Comparison of ENCODE assay signal across 9 mouse cellular contexts in genomic region chr7:126963548-126964286, GRCm38 (mm10). TPM values are rescaled to one million over a fixed set of nuclear protein-coding genes. Genes with fewer than 3 reads are reported as not detected.
A peak's percentile ranks its signal among the peaks of the same experiment; 100 is the strongest.
DNase-seq lines count a peak whose midpoint lies in the region; ATAC-seq lines count a peak whose summit lies in the region.
"Had no signal": no experiment of that assay in that cellular context is flagged by ENCODE, and none has a peak within 500 bp of the region (broad histone marks: within the 10 kb centered on the region; RNA-seq: fewer than 3 reads in every experiment).

No protein-coding gene starts in this region.

- no peak overlapping the region for H3K27ac ChIP-seq in midbrain, embryonic 11.5 days (ENCODE audit: low read depth, low read length)
- H3K27ac ChIP-seq in midbrain, embryonic 15.5 days = no peak overlapping the region
- no peak overlapping the region for H3K27ac ChIP-seq in embryonic facial prominence, embryonic 14.5 days (replicated peaks; ENCODE audit: low read depth, low read length)
- no peak overlapping the region for H3K27ac ChIP-seq in neural tube, embryonic 13.5 days (replicated peaks)

- peaks cover 6% of the 10 kb centered on the region for H3K27me3 ChIP-seq in midbrain, embryonic 11.5 days (ENCODE audit: control insufficient read depth, insufficient read depth, low read length)
- H3K27me3 ChIP-seq in midbrain, embryonic 15.5 days (replicated peaks) = peaks cover 10% of the 10 kb centered on the region
- H3K27me3 ChIP-seq in embryonic facial prominence, embryonic 14.5 days (replicated peaks; ENCODE audit: control insufficient read depth, insufficient read depth, low read length) = peaks cover 13% of the 10 kb centered on the region; the same call in 1 of the 2 replicates
- H3K27me3 ChIP-seq in neural tube, embryonic 13.5 days = peaks cover 39% of the 10 kb centered on the region

- H3K4me3 ChIP-seq in midbrain, embryonic 11.5 days (ENCODE audit: low read depth, low read length) = no peak overlapping the region
- no peak overlapping the region for H3K4me3 ChIP-seq in midbrain, embryonic 15.5 days
- H3K4me3 ChIP-seq in embryonic facial prominence, embryonic 14.5 days (ENCODE audit: low read depth, low read length) = no peak overlapping the region
- H3K4me3 ChIP-seq in neural tube, embryonic 13.5 days = no peak overlapping the region

- no peak overlapping the region for H3K9ac ChIP-seq in midbrain, embryonic 11.5 days (ENCODE audit: low read length)
- no peak overlapping the region for H3K9ac ChIP-seq in midbrain, embryonic 15.5 days
- no peak overlapping the region for H3K9ac ChIP-seq in embryonic facial prominence, embryonic 14.5 days (ENCODE audit: low read depth, low read length)
- H3K9ac ChIP-seq in neural tube, embryonic 13.5 days = peak overlapping the region; percentile 12; the same call in 1 of the 2 replicates

- 0 out of 2 replicates have a peak overlapping the region, but pooled peaks have one; percentile 2 for H3K4me2 ChIP-seq in midbrain, embryonic 11.5 days
- no peak overlapping the region for H3K4me2 ChIP-seq in midbrain, embryonic 15.5 days
- peak overlapping the region; percentile 11; the same call in 1 of the 2 replicates for H3K4me2 ChIP-seq in embryonic facial prominence, embryonic 14.5 days (ENCODE audit: low read depth, low read length)
- H3K4me2 ChIP-seq in neural tube, embryonic 13.5 days = no peak overlapping the region

- H3K9me3 ChIP-seq in midbrain, embryonic 11.5 days (ENCODE audit: control insufficient read depth, low read length) = no peaks in the 10 kb centered on the region
- no peaks in the 10 kb centered on the region for H3K9me3 ChIP-seq in midbrain, embryonic 15.5 days
- H3K9me3 ChIP-seq in embryonic facial prominence, embryonic 14.5 days (ENCODE audit: control insufficient read depth, low read length) = no peaks in the 10 kb centered on the region
- no peaks in the 10 kb centered on the region for H3K9me3 ChIP-seq in neural tube, embryonic 13.5 days

- ATAC-seq in midbrain, embryonic 11.5 days (ENCODE audit: low FRiP score) = no peak
- ATAC-seq in midbrain, embryonic 15.5 days (replicated peaks) = no peak
- ATAC-seq in embryonic facial prominence, embryonic 14.5 days (ENCODE audit: low read depth) = peak; percentile 60; the same call in 1 of the 2 replicates
- ATAC-seq in neural tube, embryonic 13.5 days (ENCODE audit: low read depth) = no peak

- no peaks in the 10 kb centered on the region for H3K36me3 ChIP-seq in midbrain, embryonic 11.5 days (ENCODE audit: control insufficient read depth, insufficient read depth, low read length)
- H3K36me3 ChIP-seq in midbrain, embryonic 15.5 days (replicated peaks) = peaks cover 57% of the 10 kb centered on the region
- H3K36me3 ChIP-seq in embryonic facial prominence, embryonic 14.5 days (ENCODE audit: control insufficient read depth, insufficient read depth, low read length) = no peaks in the 10 kb centered on the region
- peaks cover 92% of the 10 kb centered on the region for H3K36me3 ChIP-seq in neural tube, embryonic 13.5 days

- no peaks in the 10 kb centered on the region for H3K4me1 ChIP-seq in midbrain, embryonic 11.5 days (ENCODE audit: control insufficient read depth, insufficient read depth, low read length)
- no peaks in the 10 kb centered on the region for H3K4me1 ChIP-seq in midbrain, embryonic 15.5 days
- no peaks in the 10 kb centered on the region for H3K4me1 ChIP-seq in embryonic facial prominence, embryonic 14.5 days (ENCODE audit: control insufficient read depth, insufficient read depth, low read length)
- H3K4me1 ChIP-seq in neural tube, embryonic 13.5 days (replicated peaks) = no peaks in the 10 kb centered on the region

- no peak for DNase-seq in midbrain, embryonic 11.5 days (ENCODE audit: low spot score, missing footprints)
- peak; percentile 67 for DNase-seq in ZHBTc4 (ENCODE audit: low read depth, low spot score)
- peak; percentile 34 for DNase-seq in embryonic facial prominence, embryonic 14.5 days (ENCODE audit: low spot score)
- peak; percentile 75 to 80 for DNase-seq in kidney, postnatal 25 days
- no peak for DNase-seq in right cerebral cortex, postnatal 14 days
- DNase-seq in layer of hippocampus, postnatal 14 days (ENCODE audit: low spot score in 2 of 2) = no peak

- 26% methylated on average over 19 of the region's 19 CpGs for WGBS in midbrain, embryonic 11.5 days
- 29% methylated on average over 19 of the region's 19 CpGs for WGBS in midbrain, embryonic 15.5 days
- 27% methylated on average over 19 of the region's 19 CpGs for WGBS in embryonic facial prominence, embryonic 14.5 days
- 25% methylated on average over 19 of the region's 19 CpGs for WGBS in neural tube, embryonic 13.5 days

RNA-seq across cellular contexts. Expression of gene Cdipt, which starts 12.0 kb away (rescaled TPM):
- 66.4 and 67.4 TPM in 2 replicates for polyA plus RNA-seq in midbrain, embryonic 11.5 days (2014; fragmentation: Nextera tagmentation; extraction: Ambion mirVana)
- polyA plus RNA-seq in midbrain, embryonic 15.5 days (2015; fragmentation: Nextera tagmentation; extraction: Ambion mirVana) = 136 and 150 TPM in 2 replicates
- 88.0 and 98.2 TPM in 2 replicates for polyA plus RNA-seq in embryonic facial prominence, embryonic 14.5 days (2014; fragmentation: Nextera tagmentation; extraction: Ambion mirVana)
- 121 and 124 TPM in 2 replicates for polyA plus RNA-seq in neural tube, embryonic 13.5 days (2015; fragmentation: Nextera tagmentation; extraction: Ambion mirVana)
- 100 to 1,000 TPM; 159 to 165 TPM for total RNA-seq in layer of hippocampus, postnatal 14 days (2021)

RNA-seq across cellular contexts. Expression of gene Cdiptos, which starts 12.2 kb away (rescaled TPM):
- polyA plus RNA-seq in midbrain, embryonic 11.5 days (2014; fragmentation: Nextera tagmentation; extraction: Ambion mirVana) = 1.3 and 1.4 TPM in 2 replicates
- 1.1 and 1.5 TPM in 2 replicates for polyA plus RNA-seq in midbrain, embryonic 15.5 days (2015; fragmentation: Nextera tagmentation; extraction: Ambion mirVana)
- 1.3 and 1.8 TPM in 2 replicates for polyA plus RNA-seq in embryonic facial prominence, embryonic 14.5 days (2014; fragmentation: Nextera tagmentation; extraction: Ambion mirVana)
- polyA plus RNA-seq in neural tube, embryonic 13.5 days (2015; fragmentation: Nextera tagmentation; extraction: Ambion mirVana) = 1.2 and 1.4 TPM in 2 replicates
- under 1 TPM; 0.30 to 0.79 TPM for total RNA-seq in layer of hippocampus, postnatal 14 days (2021)

RNA-seq across cellular contexts. Expression of gene Sez6l2, which starts 13.4 kb away (rescaled TPM):
- polyA plus RNA-seq in midbrain, embryonic 11.5 days (2014; fragmentation: Nextera tagmentation; extraction: Ambion mirVana) = 7.8 and 9.9 TPM in 2 replicates
- 50.5 and 56.2 TPM in 2 replicates for polyA plus RNA-seq in midbrain, embryonic 15.5 days (2015; fragmentation: Nextera tagmentation; extraction: Ambion mirVana)
- polyA plus RNA-seq in embryonic facial prominence, embryonic 14.5 days (2014; fragmentation: Nextera tagmentation; extraction: Ambion mirVana) = 1.6 and 2.1 TPM in 2 replicates
- polyA plus RNA-seq in neural tube, embryonic 13.5 days (2015; fragmentation: Nextera tagmentation; extraction: Ambion mirVana) = 34.7 and 35.1 TPM in 2 replicates
- total RNA-seq in layer of hippocampus, postnatal 14 days (2021) = 100 to 1,000 TPM; 316 to 335 TPM

RNA-seq across cellular contexts. Expression of gene Asphd1, which starts 14.3 kb away (rescaled TPM):
- 1.2 and 1.5 TPM in 2 replicates for polyA plus RNA-seq in midbrain, embryonic 11.5 days (2014; fragmentation: Nextera tagmentation; extraction: Ambion mirVana)
- polyA plus RNA-seq in midbrain, embryonic 15.5 days (2015; fragmentation: Nextera tagmentation; extraction: Ambion mirVana) = 7.8 and 8.9 TPM in 2 replicates
- 0.29 and 0.61 TPM in 2 replicates for polyA plus RNA-seq in embryonic facial prominence, embryonic 14.5 days (2014; fragmentation: Nextera tagmentation; extraction: Ambion mirVana)
- polyA plus RNA-seq in neural tube, embryonic 13.5 days (2015; fragmentation: Nextera tagmentation; extraction: Ambion mirVana) = 5.6 and 6.6 TPM in 2 replicates
- 10 to 100 TPM; 35.2 to 38.6 TPM for total RNA-seq in layer of hippocampus, postnatal 14 days (2021)
- polyA plus RNA-seq: heart, embryonic 14.5 days had no signal

RNA-seq across cellular contexts. Expression of gene Kctd13, which starts 35.0 kb away (rescaled TPM):
- polyA plus RNA-seq in midbrain, embryonic 11.5 days (2014; fragmentation: Nextera tagmentation; extraction: Ambion mirVana) = 26.5 and 26.8 TPM in 2 replicates
- 133 and 136 TPM in 2 replicates for polyA plus RNA-seq in midbrain, embryonic 15.5 days (2015; fragmentation: Nextera tagmentation; extraction: Ambion mirVana)
- polyA plus RNA-seq in embryonic facial prominence, embryonic 14.5 days (2014; fragmentation: Nextera tagmentation; extraction: Ambion mirVana) = 13.7 and 16.8 TPM in 2 replicates
- 94.3 and 99.3 TPM in 2 replicates for polyA plus RNA-seq in neural tube, embryonic 13.5 days (2015; fragmentation: Nextera tagmentation; extraction: Ambion mirVana)
- 100 to 1,000 TPM; 140 to 145 TPM for total RNA-seq in layer of hippocampus, postnatal 14 days (2021)

Comparison
In these comparisons a context has a peak if more than half of its experiments do, and no peak if none do; other contexts are left out.
1. H3K4me2 ChIP-seq: peak in midbrain, embryonic 11.5 days (single experiment) and embryonic facial prominence, embryonic 14.5 days (single experiment); none in midbrain, embryonic 15.5 days (single experiment) and neural tube, embryonic 13.5 days (single experiment).
2. DNase-seq: peak in ZHBTc4 (single experiment), embryonic facial prominence, embryonic 14.5 days (single experiment) and kidney, postnatal 25 days (2 of 2); none in midbrain, embryonic 11.5 days (single experiment), right cerebral cortex, postnatal 14 days (single experiment) and layer of hippocampus, postnatal 14 days (0 of 2).